Mouse (Mus musculus) kidney, embryonic 16.5 days (tissue): ENCODE measurements around the gene Pip4k2a. TPM values are rescaled to one million over a fixed set of nuclear protein-coding genes. Genes with fewer than 3 reads are reported as not detected.

Experiments used
- ATAC-seq: fragments of 200-750 bp; cut with Nextera tagmentation; 2 replicates; pipeline ENCODE4 v1.8.0; 2017; ENCODE audit warnings: moderate TSS enrichment; ENCODE audit not compliant: low FRiP score, low TSS enrichment
- H3K27ac ChIP-seq: fragments of 300-500 bp; sonication (generic); 2 replicates; pipeline ENCODE4 v1.5.1; 2014; ENCODE audit warnings: low read length
- H3K27me3 ChIP-seq: fragments of 300-500 bp; sonication (generic); 2 replicates; pipeline ENCODE4 v1.6.1; 2014; ENCODE audit warnings: low read length, control low read depth, mixed read lengths; ENCODE audit not compliant: insufficient read depth
- H3K36me3 ChIP-seq: fragments of 300-500 bp; sonication (generic); 2 replicates; pipeline ENCODE4 v1.6.1; 2014; ENCODE audit warnings: low read length, control low read depth, mixed read lengths; ENCODE audit not compliant: insufficient read depth
- H3K4me1 ChIP-seq: fragments of 300-500 bp; sonication (generic); 2 replicates; pipeline ENCODE4 v1.6.1; 2014; ENCODE audit warnings: low read length, control low read depth, mixed read lengths; ENCODE audit not compliant: insufficient read depth
- H3K4me2 ChIP-seq: fragments of 300-500 bp; sonication (generic); replicated peaks from 2 replicates; pipeline ENCODE4 v1.6.1; 2014; ENCODE audit warnings: low read depth, low read length
- H3K4me3 ChIP-seq: fragments of 300-500 bp; sonication (generic); 2 replicates; pipeline ENCODE4 v1.5.1; 2014; ENCODE audit warnings: mild to moderate bottlenecking, low read length
- H3K9ac ChIP-seq: fragments of 300-500 bp; sonication (generic); replicated peaks from 2 replicates; pipeline ENCODE4 v1.6.1; 2014; ENCODE audit warnings: low read length
- H3K9me3 ChIP-seq: fragments of 300-500 bp; sonication (generic); 2 replicates; pipeline ENCODE4 v1.6.1; 2016; ENCODE audit warnings: low read length, control low read depth
- WGBS: fragments of 180-500 bp; shearing (Covaris S2); extraction: QIAGEN DNeasy Blood & Tissue Kit; methylation state at CpG from one replicate; pipeline ENCODE4 v1.1.7; 2014; 5-methylcytosine and 5-hydroxymethylcytosine counted together
- polyA plus RNA-seq: library from polyadenylated mRNA; unstranded; fragments of >200 nt; fragmentation: Nextera tagmentation; extraction: Ambion mirVana; gene quantifications from 2 replicates; pipeline ENCODE4 v1.2.1, GENCODE M21; 2015

The Pip4k2a gene
- polyA plus RNA-seq, 1 experiment from 2014 or later, result 13.0 TPM

- no peak for ATAC-seq
- H3K4me2 ChIP-seq, result no peak overlapping the region
- no peaks in the 10 kb centered on the region for H3K36me3 ChIP-seq
- no peak overlapping the region for H3K4me3 ChIP-seq
- no peak overlapping the region for H3K9ac ChIP-seq
- H3K4me1 ChIP-seq, result peaks cover 38% of the 10 kb centered on the region
- WGBS, result 61% methylated on average over 9 of the region's 9 CpGs
- no peaks in the 10 kb centered on the region for H3K27me3 ChIP-seq
- no peaks in the 10 kb centered on the region for H3K9me3 ChIP-seq
- no peak overlapping the region for H3K27ac ChIP-seq
Observed at GRCm38 (mm10) chr2:18958044-18958443, 39.9 kb downstream of the Pip4k2a start.

- Histone ChIP-seq H3K4me2 (no peak overlapping the region), H3K9ac (no peak overlapping the region), H3K36me3 (no peaks in the 10 kb centered on the region), H3K27me3 (no peaks in the 10 kb centered on the region), H3K4me1 (peaks cover 43% of the 10 kb centered on the region), H3K9me3 (no peaks in the 10 kb centered on the region), H3K4me3 (no peak overlapping the region), H3K27ac (0 out of 2 replicates have a peak overlapping the region, but pooled peaks have one; percentile 26)
- ATAC-seq, result no peak
- 93% methylated on average over 7 of the region's 7 CpGs for WGBS
Observed at GRCm38 (mm10) chr2:18957459-18957858, 40.5 kb downstream of the Pip4k2a start.

DNA sequence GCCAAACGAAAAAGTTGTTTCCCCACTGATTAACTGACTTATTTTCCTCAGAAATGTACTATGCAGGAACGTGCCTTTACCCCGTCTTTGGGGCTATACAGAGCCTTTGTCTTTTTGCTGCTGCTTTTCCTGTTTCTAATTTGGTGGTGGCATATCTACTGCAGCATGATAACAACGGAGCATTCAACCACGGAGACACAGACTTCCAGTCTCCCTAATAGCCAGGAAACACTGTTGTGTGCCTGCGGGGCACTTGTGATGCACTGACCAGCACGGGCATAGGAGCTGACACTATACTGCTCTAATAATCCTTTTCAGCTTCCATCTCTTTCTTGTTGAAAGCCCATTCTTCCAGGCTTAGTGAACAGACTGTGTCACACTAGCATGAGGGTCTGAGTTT is 41.0 kb downstream of the Pip4k2a start:
- Histone ChIP-seq H3K27me3 (no peaks in the 10 kb centered on the region), H3K9me3 (no peaks in the 10 kb centered on the region), H3K36me3 (no peaks in the 10 kb centered on the region), H3K9ac (no peak overlapping the region), H3K4me1 (peaks cover 48% of the 10 kb centered on the region), H3K4me2 (no peak overlapping the region), H3K4me3 (no peak overlapping the region), H3K27ac (no peak overlapping the region)
- no peak for ATAC-seq
- WGBS, result 58% methylated on average over 7 of the region's 7 CpGs

DNA sequence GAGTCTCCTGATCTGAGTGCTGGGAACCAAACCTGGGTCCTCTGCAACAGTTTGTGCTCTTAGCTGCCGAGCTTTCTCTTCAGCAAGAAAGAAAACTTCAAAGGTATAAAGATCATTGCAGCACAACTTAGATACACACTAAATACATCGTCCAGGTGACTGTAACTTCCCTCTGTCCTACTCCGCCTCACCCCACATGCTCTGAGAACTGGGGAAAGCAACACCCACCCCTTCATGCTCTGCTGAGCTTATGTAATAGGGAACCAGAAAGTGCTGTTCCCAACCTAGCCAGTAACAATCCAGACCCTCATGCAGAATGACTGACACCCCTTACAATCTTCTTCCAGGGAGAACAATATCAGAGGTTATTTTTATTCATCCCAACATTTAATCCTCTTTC is 41.5 kb downstream of the Pip4k2a start:
- H3K4me1 ChIP-seq, result peaks cover 48% of the 10 kb centered on the region
- WGBS, result 70% methylated on average over 3 of the region's 3 CpGs

DNA sequence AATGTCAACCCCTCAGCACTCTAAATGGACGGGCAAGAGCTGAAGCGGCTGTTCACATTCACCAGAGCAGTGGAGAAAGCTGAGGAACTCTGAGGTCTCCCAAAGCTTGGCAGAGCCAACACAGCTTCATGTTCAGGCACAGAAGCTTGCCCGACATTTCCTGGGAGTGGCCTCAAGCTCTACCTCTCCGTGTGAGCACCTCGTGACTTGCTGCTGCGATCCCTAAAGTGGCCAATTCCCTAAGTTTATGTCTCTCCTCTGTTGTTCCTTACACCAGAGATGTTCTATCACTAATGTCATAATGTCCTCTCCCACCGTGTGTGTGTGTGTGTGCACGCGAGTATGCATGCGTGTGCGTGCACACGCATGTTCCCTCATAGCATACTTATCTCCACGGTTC is 42.3 kb downstream of the Pip4k2a start:
- peaks cover 40% of the 10 kb centered on the region for H3K4me1 ChIP-seq
- H3K9ac ChIP-seq, result no peak overlapping the region
- WGBS, result 82% methylated on average over 13 of the region's 13 CpGs
- H3K27ac ChIP-seq, result no peak overlapping the region
- no peaks in the 10 kb centered on the region for H3K9me3 ChIP-seq
- no peaks in the 10 kb centered on the region for H3K27me3 ChIP-seq
- ATAC-seq, result no peak
- no peak overlapping the region for H3K4me2 ChIP-seq
- H3K4me3 ChIP-seq, result no peak overlapping the region
- H3K36me3 ChIP-seq, result no peaks in the 10 kb centered on the region

More for the DNA sequence above, 41.5 kb downstream of the Pip4k2a start:
- Histone ChIP-seq H3K9me3 (no peaks in the 10 kb centered on the region), H3K4me2 (no peak overlapping the region), H3K9ac (no peak overlapping the region), H3K36me3 (no peaks in the 10 kb centered on the region), H3K4me3 (no peak overlapping the region), H3K27me3 (no peaks in the 10 kb centered on the region), H3K27ac (no peak overlapping the region)
- no peak for ATAC-seq

DNA sequence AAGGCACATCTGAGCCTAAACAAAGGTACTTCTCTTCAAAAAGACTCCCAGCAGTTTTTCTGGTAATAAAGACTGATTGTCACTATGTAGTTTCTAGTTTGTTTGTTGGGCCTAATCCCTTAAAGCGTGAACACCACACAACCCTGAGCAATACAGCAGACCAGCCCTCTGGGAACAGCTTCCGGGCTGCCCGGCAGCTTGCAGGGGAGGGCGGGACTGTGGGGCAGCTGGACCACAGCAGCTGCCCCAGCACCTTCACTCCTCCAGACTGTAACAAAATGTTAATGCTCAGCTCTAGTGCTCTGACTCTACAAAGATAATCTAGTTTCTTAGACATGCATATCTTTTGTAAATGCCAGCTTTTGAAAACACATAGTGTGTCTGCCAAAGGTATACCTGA is 42.9 kb downstream of the Pip4k2a start:
- no peak for ATAC-seq
- Histone ChIP-seq H3K9me3 (no peaks in the 10 kb centered on the region), H3K4me3 (no peak overlapping the region), H3K36me3 (no peaks in the 10 kb centered on the region), H3K27me3 (no peaks in the 10 kb centered on the region), H3K4me2 (no peak overlapping the region), H3K27ac (no peak overlapping the region), H3K4me1 (peaks cover 40% of the 10 kb centered on the region), H3K9ac (no peak overlapping the region)
- WGBS, result 31% methylated on average over 4 of the region's 4 CpGs

DNA sequence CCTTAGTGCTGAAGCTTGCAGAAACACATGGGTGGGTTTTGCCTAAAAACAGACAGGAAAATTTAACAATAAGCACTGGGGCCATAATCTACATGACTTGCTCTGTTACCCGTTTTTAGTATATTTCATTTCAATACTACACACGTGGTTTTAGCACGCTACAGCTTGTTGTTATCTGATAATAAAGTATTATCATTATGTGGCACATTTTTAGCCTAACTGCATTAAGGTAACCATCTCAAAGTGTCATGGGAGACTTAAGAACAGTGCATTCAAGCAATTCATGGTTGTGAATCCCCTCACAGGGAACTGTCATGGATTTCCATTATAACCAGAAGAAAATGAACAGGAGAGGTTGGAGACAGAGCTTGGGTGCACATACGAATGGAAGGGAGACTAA is 43.5 kb downstream of the Pip4k2a start:
- 84% methylated on average over 4 of the region's 4 CpGs for WGBS
- no peaks in the 10 kb centered on the region for H3K36me3 ChIP-seq
- no peak for ATAC-seq
- no peaks in the 10 kb centered on the region for H3K27me3 ChIP-seq
- no peak overlapping the region for H3K4me3 ChIP-seq
- peaks cover 40% of the 10 kb centered on the region for H3K4me1 ChIP-seq
- H3K27ac ChIP-seq, result no peak overlapping the region
- no peak overlapping the region for H3K4me2 ChIP-seq
- no peak overlapping the region for H3K9ac ChIP-seq
- H3K9me3 ChIP-seq, result no peaks in the 10 kb centered on the region

DNA sequence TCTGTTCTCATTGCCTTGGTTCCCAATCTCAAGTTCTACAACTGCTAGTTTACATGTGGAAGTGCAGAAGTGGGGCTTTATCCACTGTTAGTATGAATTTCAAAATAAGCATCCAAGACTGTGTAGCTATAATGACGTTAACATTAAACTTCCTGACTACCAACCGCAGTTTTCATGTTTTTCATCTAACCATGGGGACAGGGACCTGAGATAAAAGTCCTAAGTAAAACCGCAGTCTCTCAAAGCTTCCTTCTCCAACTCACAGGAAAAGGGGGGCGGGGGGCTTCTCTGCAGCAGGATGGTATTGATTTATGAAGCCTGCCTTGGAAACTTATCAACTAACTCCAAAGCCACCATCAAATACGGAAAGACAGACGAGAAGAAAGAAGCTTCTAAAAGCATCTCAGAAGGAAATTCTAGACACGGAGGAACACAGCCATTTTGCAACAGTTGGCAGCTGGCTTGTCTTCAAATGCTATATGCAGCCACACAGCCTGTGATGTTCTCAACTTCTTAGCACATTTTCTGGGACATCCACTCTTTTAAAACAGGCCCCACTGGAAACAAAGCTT is 45.7 kb downstream of the Pip4k2a start:
- H3K4me3 ChIP-seq, result no peak overlapping the region
- H3K36me3 ChIP-seq, result no peaks in the 10 kb centered on the region
- ATAC-seq, result no peak
- 28% methylated on average over 7 of the region's 7 CpGs for WGBS
- peaks cover 41% of the 10 kb centered on the region for H3K4me1 ChIP-seq
- 0 out of 2 replicates have a peak overlapping the region, but pooled peaks have one; percentile 8 for H3K4me2 ChIP-seq
- H3K9ac ChIP-seq, result 0 out of 2 replicates have a peak overlapping the region, but pooled peaks have one; percentile 26
- no peaks in the 10 kb centered on the region for H3K9me3 ChIP-seq
- peak overlapping the region; percentile 63 for H3K27ac ChIP-seq
- H3K27me3 ChIP-seq, result no peaks in the 10 kb centered on the region

GRCm38 (mm10) chr2:18950758-18951157 is 47.2 kb downstream of the Pip4k2a start:
- Histone ChIP-seq H3K4me1 (peaks cover 31% of the 10 kb centered on the region), H3K4me3 (no peak overlapping the region), H3K27me3 (no peaks in the 10 kb centered on the region), H3K4me2 (no peak overlapping the region), H3K9ac (no peak overlapping the region), H3K36me3 (no peaks in the 10 kb centered on the region), H3K27ac (no peak overlapping the region), H3K9me3 (no peaks in the 10 kb centered on the region)
- ATAC-seq, result no peak
- WGBS, result 63% methylated on average over 2 of the region's 2 CpGs

DNA sequence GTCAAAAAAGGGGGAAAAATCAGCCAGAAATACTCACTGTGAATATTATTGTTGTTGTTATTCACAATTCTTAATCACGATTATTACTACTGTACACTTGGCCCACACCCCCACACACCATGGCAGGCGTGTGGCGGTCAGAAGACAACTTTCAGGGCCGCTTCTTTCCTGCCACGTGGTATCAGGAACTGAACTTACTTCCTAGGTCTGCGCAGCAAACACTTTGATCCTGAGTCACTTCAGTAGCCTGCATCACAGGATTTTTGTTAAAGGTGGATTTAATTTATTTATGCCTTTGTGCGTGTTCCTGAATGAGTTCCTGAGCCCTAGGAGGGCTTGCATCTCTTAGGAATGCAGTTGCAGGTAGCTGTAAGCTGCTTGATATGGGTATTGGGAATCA is 49.2 kb downstream of the Pip4k2a start:
- no peak; the same call in 1 of the 2 replicates for ATAC-seq
- Histone ChIP-seq H3K9ac (no peak overlapping the region), H3K27ac (no peak overlapping the region), H3K4me2 (no peak overlapping the region), H3K4me1 (peaks cover 24% of the 10 kb centered on the region), H3K9me3 (no peaks in the 10 kb centered on the region), H3K36me3 (no peaks in the 10 kb centered on the region), H3K4me3 (no peak overlapping the region), H3K27me3 (no peaks in the 10 kb centered on the region)
- WGBS, result 75% methylated on average over 7 of the region's 7 CpGs
